Mouse (Mus musculus) C2C12 (cell line): ENCODE measurements around the gene Parp8.

Source experiments
- CTCF ChIP-seq: IDR thresholded peaks from one replicate; pipeline ENCODE4 v1.5.1; 2011; ENCODE audit not compliant: control insufficient read depth, insufficient read depth, insufficient read length
- MAX ChIP-seq: IDR thresholded peaks from one replicate; pipeline ENCODE4 v1.6.1; 2011; ENCODE audit warnings: mild to moderate bottlenecking, control low read depth
- MYOD1 ChIP-seq: IDR thresholded peaks from one replicate; pipeline ENCODE4 v1.6.1; 2011; ENCODE audit warnings: low read depth; ENCODE audit not compliant: control insufficient read depth, insufficient read length

- TF ChIP-seq MAX (no peak), CTCF (no peak), MYOD1 (no peak)
Observed at GRCm38 (mm10) chr13:117041021-117041420, 15.7 kb upstream of the Parp8 start.
